Mouse (Mus musculus): ENCODE results near the gene Slc39a3.
"Not testable (repeated sequence)": the region's sequence is repeated elsewhere in the genome, so short reads cannot be mapped to it uniquely, and the experiment has no call there.

Slc39a3 gene

DNA sequence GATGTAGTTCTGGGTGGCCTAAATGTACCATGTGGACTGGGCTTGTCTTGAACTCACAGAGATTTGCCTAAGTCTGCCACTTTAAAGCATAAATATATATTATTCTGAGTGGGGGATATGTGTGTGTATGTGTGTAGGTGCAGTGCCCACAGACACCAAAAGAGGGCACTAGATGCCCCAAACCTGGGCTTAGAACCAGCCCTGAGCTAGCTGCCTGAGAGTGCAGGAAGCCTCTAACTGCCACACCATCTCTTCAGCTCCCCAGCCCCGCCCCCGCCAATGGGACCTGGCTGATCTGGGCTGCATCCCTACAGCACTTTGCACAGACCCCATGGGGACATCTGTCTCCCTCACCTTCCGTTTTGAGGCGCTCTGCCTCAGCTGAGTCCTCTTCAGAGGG is 13.4 kb upstream of the Slc39a3 start:
- peak in 1 of 2 experiments; percentile 23 for DNase-seq (ENCODE audit: low spot score in 2 of 2)

DNA sequence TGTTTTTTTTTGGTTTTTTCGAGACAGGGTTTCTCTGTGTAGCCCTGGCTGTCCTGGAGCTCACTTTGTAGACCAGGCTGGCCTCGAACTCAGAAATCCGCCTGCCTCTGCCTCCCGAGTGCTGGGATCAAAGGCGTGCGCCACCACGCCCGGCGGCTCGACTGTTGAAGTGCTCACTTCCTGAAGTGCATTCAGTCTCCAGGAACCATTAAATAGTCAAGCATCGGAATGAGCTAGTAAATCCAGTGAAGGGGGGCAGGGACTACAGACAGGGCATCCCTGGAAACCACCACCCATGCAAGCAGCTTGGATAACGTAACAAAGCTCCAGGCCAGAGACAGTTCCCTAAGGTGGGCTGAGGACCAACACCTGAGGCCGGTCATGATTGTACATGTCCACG is 8.0 kb upstream of the Slc39a3 start:
- not testable (repeated sequence) for DNase-seq (ENCODE audit: low spot score in 2 of 2)

DNA sequence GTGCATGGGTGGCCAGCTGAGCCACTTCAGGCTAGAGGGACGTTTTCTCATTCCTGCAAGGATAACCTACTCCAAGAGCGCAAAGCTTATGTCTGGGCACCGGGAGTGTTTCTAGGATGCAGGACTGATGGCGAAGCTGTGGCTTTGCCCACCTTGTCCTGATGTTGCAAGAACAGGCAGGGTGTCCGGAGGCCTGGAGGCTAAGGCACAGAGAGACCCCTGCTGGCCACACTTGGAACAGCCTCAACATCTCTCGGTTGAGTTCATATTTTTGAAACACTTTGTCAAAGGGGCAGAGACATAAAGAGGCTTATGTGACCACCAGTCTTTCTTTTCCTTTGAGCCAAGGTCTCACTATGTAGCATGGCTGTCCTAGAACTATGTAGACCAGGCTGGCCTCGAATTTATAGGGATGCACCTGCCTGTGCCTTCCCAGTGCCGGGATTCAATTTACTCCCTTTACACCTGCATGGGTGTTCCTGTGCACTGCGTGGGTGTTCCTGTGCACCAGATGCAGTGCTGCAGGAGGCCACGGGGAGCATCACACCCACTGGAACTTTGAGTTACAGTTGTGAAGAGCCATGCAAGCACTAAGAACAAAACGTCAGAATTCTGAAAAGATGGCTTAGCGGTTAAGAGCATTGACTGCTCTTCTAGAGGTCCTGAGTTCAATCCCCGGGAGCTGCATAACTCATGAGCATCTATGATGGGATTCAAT is 4.4 kb upstream of the Slc39a3 start:
- DNase-seq (ENCODE audit: low spot score in 2 of 2): peak; percentile 49 to 69

DNA sequence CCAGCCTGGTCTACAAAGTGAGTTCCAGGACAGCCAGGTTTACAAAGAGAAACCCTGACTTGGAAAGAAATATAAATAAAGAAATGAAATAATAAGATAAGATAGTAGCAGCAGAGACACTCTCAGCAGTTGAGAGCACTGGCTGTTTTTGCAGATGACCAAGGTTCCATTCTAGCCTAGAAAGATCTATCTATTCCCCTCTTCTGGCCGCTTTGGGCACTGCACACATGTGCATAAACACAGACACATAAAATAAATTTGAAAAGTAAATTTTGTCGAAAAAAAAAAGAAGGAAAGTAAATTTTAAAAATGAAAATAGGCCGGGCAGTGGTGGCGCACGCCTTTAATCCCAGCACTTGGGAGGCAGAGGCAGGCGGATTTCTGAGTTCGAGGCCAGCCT is 975 bp downstream of the Slc39a3 start:
- DNase-seq (ENCODE audit: low spot score in 2 of 2): peak in 1 of 2 experiments; percentile 30

DNA sequence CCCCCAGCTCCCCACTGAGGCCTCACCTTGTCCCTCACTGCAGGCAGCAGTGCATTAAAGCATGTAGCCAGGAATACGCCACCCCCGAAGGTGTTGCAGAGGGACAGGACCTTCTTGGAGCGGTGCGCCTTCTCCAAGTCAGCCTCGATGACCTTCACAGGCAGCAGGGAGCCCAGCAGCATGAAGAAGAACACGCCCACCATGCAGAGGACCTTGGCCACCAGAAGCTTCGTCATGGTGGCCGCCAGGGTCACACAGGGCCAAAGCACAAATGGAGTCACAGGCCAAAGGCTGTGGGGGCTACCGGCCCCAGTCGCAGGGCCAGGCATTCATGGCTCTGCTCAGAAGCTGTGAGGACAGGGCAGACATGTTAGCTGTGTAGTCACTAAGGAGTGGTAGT is 3.6 kb downstream of the Slc39a3 start:
- DNase-seq (ENCODE audit: low spot score in 2 of 2): no peak

DNA sequence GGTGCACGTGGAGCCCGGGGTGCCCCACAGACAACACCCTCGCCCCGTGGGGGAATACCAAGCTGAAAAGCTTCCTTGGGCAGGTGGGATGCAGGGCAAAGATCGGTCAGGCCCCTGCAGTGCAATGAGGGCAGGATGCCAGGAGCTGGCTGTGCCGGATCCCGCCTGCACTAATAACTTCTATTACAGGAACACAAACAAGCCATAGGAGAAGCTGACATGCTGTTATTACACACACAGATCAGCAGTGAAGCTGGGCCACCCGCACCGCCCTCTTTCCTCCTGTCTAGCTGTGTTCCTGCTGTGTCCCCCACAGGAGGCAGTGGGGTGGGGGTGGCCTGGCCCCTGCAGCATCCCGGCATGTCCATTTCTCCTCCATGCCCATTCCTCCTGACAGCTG is 8.2 kb downstream of the Slc39a3 start:
- DNase-seq (ENCODE audit: low spot score in 2 of 2): no peak

DNA sequence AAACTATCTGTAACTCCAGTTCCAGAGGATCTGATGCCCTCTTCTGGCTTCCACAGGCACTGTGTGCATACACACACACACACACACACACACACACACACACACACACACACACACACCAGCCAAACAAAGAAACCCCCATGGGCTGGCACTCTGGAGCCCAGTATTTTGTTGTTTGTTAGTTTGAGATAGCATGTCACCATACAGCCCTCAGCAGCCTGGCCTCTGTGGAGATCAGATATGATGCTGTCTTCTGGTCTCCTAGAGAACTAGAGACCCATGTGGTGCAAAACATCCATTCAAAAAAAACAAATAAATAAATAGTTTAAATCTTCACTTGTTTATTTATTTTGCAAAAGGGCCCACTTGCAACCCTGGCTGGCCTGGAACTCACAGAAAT is 9.0 kb downstream of the Slc39a3 start:
- DNase-seq (ENCODE audit: low spot score in 2 of 2): no peak

DNA sequence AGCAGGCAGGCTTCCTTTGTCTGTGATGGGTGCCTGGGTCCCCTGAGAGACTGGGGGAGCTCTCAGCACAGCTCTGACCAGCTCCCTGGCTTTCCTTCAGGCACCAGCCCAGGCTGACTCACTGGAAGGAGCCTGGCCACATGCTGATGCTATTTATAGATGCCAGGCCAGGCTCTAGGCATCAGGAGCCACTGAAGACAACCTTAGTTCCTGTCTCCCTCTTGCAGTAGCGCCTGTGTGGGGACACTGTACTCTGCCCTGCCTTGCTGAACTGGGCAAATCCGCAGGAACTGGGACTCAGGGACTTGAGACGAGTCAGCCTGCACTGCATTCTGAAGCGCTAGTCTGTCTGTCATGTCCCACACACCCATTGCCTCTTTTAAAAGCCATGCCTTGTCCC is 9.9 kb downstream of the Slc39a3 start:
- no peak for DNase-seq (ENCODE audit: low spot score in 2 of 2)

DNA sequence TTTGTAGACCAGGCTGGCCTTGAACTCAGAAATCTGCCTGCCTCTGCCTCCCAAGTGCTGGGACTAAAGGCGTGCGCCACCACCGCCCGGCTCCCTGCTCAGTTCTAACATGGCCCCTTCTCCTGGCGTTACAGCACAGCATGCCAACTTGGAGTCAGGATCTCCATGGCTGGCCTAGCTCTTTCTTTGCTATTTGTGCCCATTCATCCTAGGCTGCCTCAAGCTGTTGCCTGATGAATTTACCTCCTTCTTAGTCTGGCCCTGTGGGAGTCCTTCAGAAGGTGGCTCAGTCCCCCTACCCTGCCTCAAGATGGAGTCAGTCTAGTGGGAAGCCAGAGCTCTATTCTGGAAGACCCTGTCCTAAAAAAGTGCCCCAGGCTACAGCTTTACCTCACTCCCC is 10.4 kb downstream of the Slc39a3 start:
- no peak for DNase-seq (ENCODE audit: low spot score in 2 of 2)

DNA sequence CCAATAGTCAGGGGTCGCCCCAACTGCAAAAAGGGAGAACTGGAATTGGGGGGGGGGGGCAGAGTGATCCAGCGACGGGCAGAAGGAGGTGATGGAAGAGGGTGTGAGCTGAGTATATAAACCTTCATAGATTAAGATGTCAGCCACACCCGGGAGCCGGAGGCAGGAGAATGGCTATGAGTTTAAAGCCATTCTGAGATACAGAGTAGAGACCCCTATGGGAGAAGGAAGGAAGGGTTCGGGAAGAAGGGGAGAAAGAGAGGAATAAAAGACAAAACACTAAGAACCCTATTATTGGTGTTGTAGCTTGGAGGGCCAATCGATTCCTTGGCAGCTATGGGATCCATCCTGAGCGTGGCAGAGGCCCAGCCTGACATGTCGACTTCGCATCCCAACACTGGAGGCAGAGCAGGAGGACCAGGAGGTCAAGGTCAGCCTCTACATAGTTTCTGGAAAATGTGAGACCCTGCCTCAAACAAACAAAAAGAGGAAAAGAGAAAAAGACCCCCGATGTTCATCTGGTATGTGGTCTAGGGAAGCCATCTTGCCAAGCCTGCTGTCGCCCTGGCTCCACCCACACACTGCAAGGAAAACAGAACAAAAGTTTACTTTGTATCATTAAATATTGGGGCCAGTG is 11.5 kb downstream of the Slc39a3 start, which contains the start of gene Diras1:
Gene Diras1, minus strand, starts transcription at position 24 of the 637 bp plus-strand sequence.
- DNase-seq (ENCODE audit: low spot score in 2 of 2): no peak

DNA sequence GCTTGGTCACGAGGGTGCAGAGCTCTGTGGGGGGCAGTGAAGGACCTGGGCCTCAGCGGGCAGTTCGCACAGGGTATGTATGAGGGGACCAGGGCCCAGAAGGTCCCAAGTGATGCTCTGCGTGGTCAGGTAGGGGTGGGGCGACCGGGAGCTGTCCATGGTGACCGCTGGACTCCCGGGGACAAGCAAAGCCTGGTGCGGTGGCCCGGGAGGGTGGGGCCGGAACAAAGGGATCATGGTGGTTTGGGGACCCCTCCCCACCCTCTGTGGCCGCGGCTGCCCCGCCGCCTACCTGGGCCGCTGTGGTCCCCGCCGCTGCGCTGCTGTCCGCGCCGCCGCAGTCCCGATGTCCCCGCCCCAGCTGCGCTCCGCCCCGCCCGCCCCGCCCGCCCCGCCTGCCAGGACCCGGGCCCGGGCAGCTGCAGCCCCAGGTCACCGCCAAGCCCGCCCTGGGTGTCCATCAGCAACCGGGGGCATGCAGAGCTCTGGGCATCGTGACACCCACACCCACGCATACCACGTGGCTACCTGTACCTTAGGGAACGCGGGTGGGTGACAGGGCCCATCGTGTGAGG is 12.1 kb downstream of the Slc39a3 start:
- DNase-seq (ENCODE audit: low spot score in 2 of 2): no peak

DNA sequence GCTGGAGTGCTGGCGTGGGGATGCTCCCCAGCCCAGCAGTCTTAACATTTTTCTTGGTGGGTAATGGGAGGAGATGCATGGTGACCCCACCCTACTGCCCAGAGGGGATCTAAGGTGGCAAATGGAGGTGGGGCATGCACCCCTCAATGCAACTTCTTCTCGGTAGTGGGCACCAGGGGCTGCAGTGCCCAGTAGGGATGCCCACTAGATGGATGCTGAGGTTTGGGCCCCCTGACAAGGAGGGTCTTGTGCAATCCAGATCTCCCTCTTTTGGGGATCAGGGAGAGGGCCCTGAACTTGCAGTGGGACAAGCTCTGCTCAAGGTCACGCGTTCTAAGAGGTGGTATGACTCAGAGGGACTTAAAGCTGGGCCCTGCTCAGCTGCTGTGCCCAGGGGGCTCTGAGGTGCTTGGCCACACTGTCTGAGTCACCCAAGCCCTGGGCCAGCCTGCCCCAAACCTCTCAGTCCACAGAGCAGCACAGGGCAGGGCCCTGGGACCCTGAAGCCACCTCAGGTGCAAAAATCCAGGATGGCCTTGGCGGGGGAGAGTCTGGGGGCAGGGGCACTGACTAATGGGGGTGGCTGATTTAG is 12.8 kb downstream of the Slc39a3 start:
- no peak for DNase-seq (ENCODE audit: low spot score in 2 of 2)

DNA sequence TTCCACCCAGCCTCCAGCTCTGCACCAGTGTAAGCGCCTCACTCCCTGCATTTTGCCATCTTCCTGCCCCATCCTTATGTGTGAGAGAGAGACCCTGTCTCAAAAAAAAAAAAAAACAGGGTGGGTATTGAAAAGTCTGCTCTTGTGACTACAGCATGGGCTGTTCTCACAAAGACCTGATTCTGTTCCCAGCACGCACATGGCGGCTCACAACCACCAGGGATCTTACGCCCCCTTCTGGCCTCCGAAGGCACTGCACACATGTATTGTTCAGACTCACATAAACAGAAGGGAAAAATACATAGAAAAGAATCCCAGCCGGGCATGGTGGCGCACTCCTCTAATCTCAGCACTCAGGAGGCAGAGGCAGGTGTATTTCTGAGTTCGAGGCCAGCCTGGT is 14.5 kb downstream of the Slc39a3 start:
- DNase-seq (ENCODE audit: low spot score in 2 of 2): no peak

DNA sequence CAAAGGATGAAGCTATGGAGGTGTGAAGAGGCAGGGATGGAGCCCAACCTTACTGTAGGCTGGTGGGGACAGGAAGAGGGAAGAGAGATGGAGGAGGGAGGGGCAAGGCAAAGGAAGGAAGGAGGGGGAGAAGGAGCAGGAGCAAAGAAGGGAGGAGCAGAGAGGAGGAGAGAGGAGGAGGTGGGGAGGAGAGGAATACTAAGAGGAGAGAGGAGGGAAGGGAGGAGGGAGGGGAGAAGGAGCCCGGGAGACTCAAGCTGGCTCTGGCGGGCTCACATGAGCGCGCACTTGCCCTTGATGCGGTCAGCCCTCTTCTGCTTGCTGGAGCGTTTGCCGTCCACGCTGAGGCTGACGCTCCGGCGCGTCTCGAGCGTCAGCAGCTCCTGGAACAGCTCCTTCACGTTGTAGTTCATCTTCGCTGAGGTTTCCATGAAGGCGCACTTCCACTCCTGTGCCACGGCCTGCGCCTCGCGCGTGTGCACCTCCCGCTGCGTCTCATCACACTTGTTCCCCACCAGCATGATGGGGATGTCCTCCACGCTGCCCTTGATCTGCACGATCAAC is 15.6 kb downstream of the Slc39a3 start:
- DNase-seq (ENCODE audit: low spot score in 2 of 2): no peak

DNA sequence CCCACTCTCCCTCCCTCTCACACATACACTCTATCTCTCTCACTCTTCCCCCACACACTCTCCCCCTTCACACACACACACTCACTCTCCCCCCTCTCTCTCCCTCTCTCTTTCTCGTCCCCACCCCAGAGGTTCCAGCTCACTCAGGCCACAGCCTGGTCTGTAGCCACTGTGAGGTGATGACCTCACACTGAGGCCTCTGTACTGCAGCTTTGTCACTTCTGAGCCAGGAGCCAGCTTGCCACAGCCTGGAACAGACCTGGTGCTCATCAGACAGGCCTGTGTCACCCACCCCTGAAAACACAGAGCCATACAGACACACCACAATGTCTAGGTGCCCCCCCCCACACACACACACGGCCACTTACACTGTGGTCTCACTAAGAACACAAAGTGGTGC is 17.0 kb downstream of the Slc39a3 start:
- DNase-seq (ENCODE audit: low spot score in 2 of 2): no peak

DNA sequence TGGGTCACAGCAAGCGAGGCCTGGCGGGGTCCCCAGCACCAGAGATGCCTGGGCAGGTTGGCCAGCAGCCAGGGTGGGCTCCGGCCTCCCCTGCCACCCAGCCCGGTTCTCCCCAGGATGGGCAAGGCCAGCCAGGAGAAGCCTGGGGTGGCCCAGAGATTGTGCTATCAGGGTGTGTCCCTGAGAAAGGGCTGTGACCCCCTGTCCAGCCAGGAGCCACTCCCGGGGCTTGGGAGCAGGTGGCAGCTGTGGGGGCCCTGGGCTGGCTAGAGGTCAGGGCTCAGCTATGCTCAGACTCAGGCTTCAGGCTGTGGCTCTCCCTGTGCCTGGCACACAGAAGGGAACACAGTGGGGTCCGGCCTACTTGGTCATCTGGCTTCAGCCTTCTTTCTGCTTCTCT is 17.5 kb downstream of the Slc39a3 start:
- no peak for DNase-seq (ENCODE audit: low spot score in 2 of 2)

DNA sequence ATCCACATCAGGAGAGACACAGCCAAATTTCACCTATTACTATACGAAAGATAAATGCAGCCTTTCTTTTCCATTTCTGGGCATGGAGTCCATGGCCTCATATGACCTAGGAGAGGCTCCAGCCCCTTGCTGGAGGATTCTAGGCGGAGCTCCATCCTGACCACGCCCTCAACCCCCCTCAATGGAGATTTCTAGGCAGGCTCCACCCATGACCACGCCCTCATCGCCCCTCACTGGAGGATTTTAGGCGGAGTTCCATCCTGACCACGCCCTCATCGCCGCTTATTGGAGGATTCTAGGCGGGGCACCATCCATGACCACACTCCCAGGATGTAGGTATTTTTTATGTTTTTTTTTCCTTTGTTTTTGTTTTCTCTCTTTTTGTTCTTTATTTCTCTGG is 18.9 kb downstream of the Slc39a3 start:
- DNase-seq (ENCODE audit: low spot score in 2 of 2): no peak

DNA sequence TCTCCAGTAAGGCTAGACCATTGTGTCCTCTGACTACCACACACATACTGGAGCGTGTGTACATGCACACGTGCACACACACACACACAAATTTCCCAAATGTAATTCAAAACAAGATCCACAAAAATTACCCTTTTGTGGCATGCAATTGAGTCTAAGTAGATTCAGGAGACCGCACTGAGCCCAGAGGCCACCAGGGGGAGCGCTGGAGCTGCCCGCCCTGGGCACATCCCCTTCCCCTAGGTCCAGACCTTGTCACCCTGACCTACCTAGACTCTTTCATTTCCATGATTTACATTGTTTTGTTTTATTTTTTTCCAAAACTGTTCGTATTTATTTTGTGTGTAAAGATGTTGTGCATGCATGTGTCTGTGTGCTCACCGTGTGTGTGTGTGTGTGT is 20.6 kb downstream of the Slc39a3 start:
- peak; percentile 45 to 64 for DNase-seq (ENCODE audit: low spot score in 2 of 2)

DNA sequence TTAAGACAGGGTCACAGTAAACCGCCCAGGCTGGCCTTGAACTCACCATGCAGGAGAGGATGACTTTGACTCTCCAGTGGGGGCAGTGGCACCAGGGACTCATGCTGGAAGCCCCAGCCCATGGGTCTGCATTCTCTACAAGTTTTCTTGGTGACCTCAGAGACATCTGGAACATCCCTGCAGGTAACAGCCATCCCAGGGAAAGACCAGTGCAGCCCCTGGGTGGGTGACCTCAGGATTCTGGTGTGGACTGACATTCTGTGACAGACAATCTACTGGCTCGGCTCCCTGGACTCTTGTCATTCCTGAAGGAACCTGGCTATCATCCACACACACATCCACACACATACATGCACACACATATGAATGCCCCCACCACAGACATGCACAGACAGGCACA is 21.6 kb downstream of the Slc39a3 start:
- DNase-seq (ENCODE audit: low spot score in 2 of 2): no peak

DNA sequence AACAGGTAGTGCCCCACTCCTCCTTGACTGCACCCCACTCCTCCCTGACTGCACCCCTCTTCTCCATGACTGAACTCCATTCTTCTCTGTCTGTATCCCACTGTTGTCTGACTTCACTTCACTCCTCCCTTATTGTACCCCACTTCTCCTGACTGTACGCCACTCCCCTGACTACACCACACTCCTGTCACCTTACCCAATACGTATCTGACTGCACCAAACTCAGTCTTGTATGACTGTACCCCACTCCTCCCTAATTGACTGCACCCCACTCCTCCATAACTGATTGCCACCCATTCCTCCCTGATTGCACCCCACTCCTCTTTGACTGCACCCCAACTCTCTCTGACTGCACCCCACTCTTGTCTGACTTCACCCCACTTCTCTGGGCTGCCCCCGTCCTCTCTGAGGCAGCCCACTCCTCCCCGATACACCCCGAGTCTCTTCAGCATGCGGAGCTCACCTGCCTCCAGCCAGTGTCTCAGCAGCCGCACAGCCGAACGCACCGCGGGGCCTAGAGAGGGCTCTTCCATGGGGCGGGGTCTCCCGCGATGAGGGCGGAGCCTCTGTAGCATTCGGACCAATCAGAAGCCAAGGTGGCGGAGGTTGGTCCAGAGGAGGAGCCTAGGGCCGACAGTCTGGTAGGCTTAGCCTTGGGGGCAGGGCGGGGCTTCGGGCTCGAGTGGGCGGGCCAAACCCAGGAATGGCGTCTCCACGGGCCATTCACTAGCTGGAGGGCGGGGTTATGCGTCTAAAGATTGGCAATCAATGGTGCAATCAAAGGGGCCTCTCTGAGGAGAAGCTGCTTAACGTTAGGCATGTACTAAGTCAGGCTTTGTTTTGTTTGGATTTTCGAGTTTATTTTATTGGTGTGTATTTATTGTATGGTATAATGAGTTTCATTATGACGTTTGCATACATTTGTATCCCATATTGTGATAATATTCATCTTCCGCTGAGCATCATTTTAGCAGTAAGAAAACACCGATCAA is 22.5 kb downstream of the Slc39a3 start, which contains the start of gene Gng7:
Gene Gng7, minus strand, starts transcription at position 553 of the 992 bp plus-strand sequence.
- DNase-seq (ENCODE audit: low spot score in 2 of 2): peak; percentile 76 to 85

DNA sequence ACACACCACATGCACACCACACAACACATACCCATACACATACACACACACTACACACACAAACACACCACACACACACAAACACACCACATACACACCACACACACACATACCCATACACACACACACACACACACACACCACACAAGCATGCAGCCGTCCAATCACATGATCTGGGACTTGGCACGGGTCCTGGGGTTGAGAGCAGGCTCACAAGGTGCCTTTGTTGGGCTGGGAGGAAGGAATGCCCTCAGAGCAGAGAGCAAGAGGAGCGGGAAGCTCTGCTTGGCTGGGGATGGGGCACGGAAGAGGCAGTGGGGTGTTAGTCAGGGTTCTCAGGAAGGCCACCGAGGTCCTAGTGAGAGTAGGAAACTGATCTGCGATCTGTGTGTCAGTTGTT is 26.4 kb downstream of the Slc39a3 start:
- DNase-seq (ENCODE audit: low spot score in 2 of 2): no peak
